Mouse (Mus musculus) midbrain, postnatal 0 days (tissue): ENCODE data around the gene Vmn1r225. TPM values are rescaled to one million over a fixed set of nuclear protein-coding genes. Genes with fewer than 3 reads are reported as not detected.
"Not testable (repeated sequence)": the region's sequence is repeated elsewhere in the genome, so short reads cannot be mapped to it uniquely, and the experiment has no call there.

Experiments used
- ATAC-seq: fragments of 200-750 bp; cut with Nextera tagmentation; 2 replicates; pipeline ENCODE4 v1.8.0; 2017; ENCODE audit warnings: moderate number of reproducible peaks, mild to moderate bottlenecking, moderate TSS enrichment, moderate library complexity; ENCODE audit not compliant: low FRiP score
- DNase-seq: peaks from one replicate; pipeline ENCODE4 v3.0.0-alpha.2; 2015; ENCODE audit warnings: low spot score
- H3K27ac ChIP-seq: fragments of 300-500 bp; sonication (generic); 2 replicates; pipeline ENCODE4 v1.5.1; 2014; ENCODE audit warnings: low read depth, mild to moderate bottlenecking, low read length, mixed read lengths
- H3K27me3 ChIP-seq: fragments of 300-500 bp; sonication (generic); 2 replicates; pipeline ENCODE4 v1.6.1; 2014; ENCODE audit warnings: low read length, control low read depth, mixed read lengths; ENCODE audit not compliant: insufficient read depth
- H3K36me3 ChIP-seq: fragments of 300-500 bp; sonication (generic); 2 replicates; pipeline ENCODE4 v1.6.1; 2014; ENCODE audit warnings: low read length, control low read depth, mixed read lengths; ENCODE audit not compliant: insufficient read depth
- H3K4me1 ChIP-seq: fragments of 300-500 bp; sonication (generic); 2 replicates; pipeline ENCODE4 v1.6.1; 2014; ENCODE audit warnings: mild to moderate bottlenecking, control low read depth, antibody characterized with exemption, low read length, mixed read lengths; ENCODE audit not compliant: insufficient read depth
- H3K4me2 ChIP-seq: fragments of 300-500 bp; sonication (generic); 2 replicates; pipeline ENCODE4 v1.6.1; 2014; ENCODE audit warnings: low read depth, mild to moderate bottlenecking, low read length, mixed read lengths; ENCODE audit not compliant: poor library complexity, severe bottlenecking
- H3K4me3 ChIP-seq: fragments of 300-500 bp; sonication (generic); 2 replicates; pipeline ENCODE4 v1.5.1; 2014; ENCODE audit warnings: low read depth, mild to moderate bottlenecking, low read length, moderate library complexity
- H3K9ac ChIP-seq: fragments of 300-500 bp; sonication (generic); replicated peaks from 2 replicates; pipeline ENCODE4 v1.6.1; 2014; ENCODE audit warnings: mild to moderate bottlenecking, low read length, moderate library complexity, mixed read lengths; ENCODE audit not compliant: poor library complexity, severe bottlenecking
- H3K9me3 ChIP-seq: fragments of 300-500 bp; sonication (generic); 2 replicates; pipeline ENCODE4 v1.6.1; 2016; ENCODE audit warnings: low read length, control low read depth
- CTCF ChIP-seq: IDR thresholded peaks from 2 replicates; pipeline ENCODE4 v1.5.1; 2016; ENCODE audit warnings: antibody characterized with exemption, mild to moderate bottlenecking
- WGBS: fragments of 180-500 bp; shearing (Covaris S2); extraction: QIAGEN DNeasy Blood & Tissue Kit; methylation state at CpG from one replicate; pipeline ENCODE4 v1.1.7; 2014; 5-methylcytosine and 5-hydroxymethylcytosine counted together
- polyA plus RNA-seq: library from polyadenylated mRNA; unstranded; fragments of >200 nt; fragmentation: Nextera tagmentation; extraction: Ambion mirVana; gene quantifications from 2 replicates; pipeline ENCODE4 v1.2.1, GENCODE M21; 2015
- total RNA-seq: library from RNA; depleted of rRNA; stranded (reverse); fragments of >200 nt; gene quantifications from 2 replicates; pipeline ENCODE4 v1.2.3, GENCODE M21; 2014; rRNA removed

Vmn1r225 gene
- total RNA-seq: not detected in 2 replicates
- not detected in 2 replicates for polyA plus RNA-seq

DNA sequence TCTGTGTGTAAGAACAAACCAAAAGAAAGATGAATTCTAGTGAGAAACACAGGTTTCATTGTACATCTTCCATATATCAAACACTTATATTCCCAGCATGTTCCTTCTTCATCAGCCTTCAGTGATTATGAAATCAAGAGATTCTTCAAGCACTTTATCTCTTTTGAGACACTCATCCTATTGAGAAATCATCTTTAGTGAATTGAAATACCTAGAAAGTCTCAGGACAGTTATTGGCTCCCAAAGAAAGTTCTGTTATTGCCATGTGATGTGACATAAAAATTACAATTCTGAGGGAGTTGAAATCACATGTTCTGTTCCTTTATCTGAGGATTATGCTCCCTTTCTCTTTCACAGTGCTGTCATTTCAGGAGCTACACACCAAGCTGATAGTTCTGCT, at the start of gene Vmn1r225:
Gene Vmn1r225 (plus strand): TSS at position 301 of the 400 bp plus-strand sequence.
- H3K36me3 ChIP-seq: no peaks in the 10 kb centered on the region
- H3K9ac ChIP-seq: no peak within 1 kb of the TSS
- ATAC-seq (no peak), DNase-seq (no peak)
- no peak for TF ChIP-seq CTCF
- no peak within 1 kb of the TSS for H3K27ac ChIP-seq
- peaks cover 16% of the 10 kb centered on the region; the same call in 1 of the 2 replicates for H3K9me3 ChIP-seq
- no peak within 1 kb of the TSS for H3K4me3 ChIP-seq
- no peaks in the 10 kb centered on the region for H3K4me1 ChIP-seq
- no peaks in the 10 kb centered on the region for H3K27me3 ChIP-seq
- no peak within 1 kb of the TSS for H3K4me2 ChIP-seq

DNA sequence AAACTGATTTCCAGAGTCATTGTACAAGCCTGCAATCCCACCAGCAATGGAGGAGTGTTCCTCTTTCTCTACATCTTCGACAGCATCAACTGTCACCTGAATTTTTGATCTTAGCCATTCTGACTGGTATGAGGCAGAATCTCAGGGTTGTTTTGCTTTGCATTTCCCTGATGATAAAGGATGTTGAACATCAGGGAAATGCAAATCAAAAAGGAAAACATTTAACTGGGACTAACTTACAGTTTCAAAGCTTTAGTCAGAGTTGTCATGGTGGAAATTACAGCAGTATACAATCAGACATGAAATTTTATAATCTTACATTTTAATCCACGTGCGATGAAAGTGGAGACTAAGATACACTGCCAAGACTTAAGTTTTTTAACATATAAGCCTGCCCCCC, 24.6 kb upstream of the Vmn1r225 start:
- Histone ChIP-seq H3K4me3 (no peak overlapping the region), H3K4me2 (no peak overlapping the region), H3K4me1 (no peaks in the 10 kb centered on the region), H3K36me3 (no peaks in the 10 kb centered on the region), H3K9ac (no peak overlapping the region), H3K27me3 (no peaks in the 10 kb centered on the region), H3K9me3 (peaks cover 4% of the 10 kb centered on the region; the same call in 1 of the 2 replicates), H3K27ac (no peak overlapping the region)
- no peak for TF ChIP-seq CTCF
- ATAC-seq (no peak), DNase-seq (no peak)
- 70% methylated on average over 3 of the region's 3 CpGs for whole genome bisulfite sequencing

- no peaks in the 10 kb centered on the region for H3K4me1 ChIP-seq
- no peak for TF ChIP-seq CTCF
- peaks cover 11% of the 10 kb centered on the region; the same call in 1 of the 2 replicates for H3K9me3 ChIP-seq
- no peak within 1 kb of the TSS for H3K4me2 ChIP-seq
- H3K27ac ChIP-seq: no peak within 1 kb of the TSS
- H3K36me3 ChIP-seq: no peaks in the 10 kb centered on the region
- no peak within 1 kb of the TSS for H3K4me3 ChIP-seq
- no peak within 1 kb of the TSS for H3K9ac ChIP-seq
- no peak for DNase-seq
- ATAC-seq: no peak
- no peaks in the 10 kb centered on the region for H3K27me3 ChIP-seq
These were observed 16.7 kb upstream of the Vmn1r225 start, which contains the start of gene Vmn2r108 for GRCm38 (mm10) chr17:20481231-20481630. Gene Vmn2r108, minus strand, starts transcription at chr17:20481331.

DNA sequence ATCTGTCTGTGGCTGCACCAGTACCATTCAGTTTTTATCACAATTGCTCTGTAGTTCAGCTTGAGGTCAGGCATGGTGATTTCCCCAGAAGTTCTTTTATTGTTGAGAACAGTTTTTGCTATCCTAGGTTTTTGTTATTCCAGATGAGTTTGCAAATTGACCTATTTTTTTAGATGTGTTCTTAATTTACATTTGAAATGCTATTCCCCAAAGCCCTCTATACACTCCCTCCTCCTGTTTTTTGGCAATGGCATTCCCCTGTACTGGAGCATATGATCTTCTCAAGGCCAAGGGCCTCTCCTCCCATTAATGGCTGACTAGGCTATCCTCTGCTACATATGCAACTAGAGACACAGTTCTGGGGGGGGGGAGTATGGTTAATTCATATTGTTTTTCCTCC, 10.3 kb downstream of the Vmn1r225 start:
- not testable (repeated sequence) for ATAC-seq, H3K36me3 ChIP-seq, DNase-seq, H3K9ac ChIP-seq, H3K4me3 ChIP-seq, H3K4me2 ChIP-seq, H3K4me1 ChIP-seq, H3K27ac ChIP-seq, H3K27me3 ChIP-seq
- H3K9me3 ChIP-seq: peaks cover 11% of the 10 kb centered on the region; the same call in 1 of the 2 replicates

Other genes with a start within 250 kb of the Vmn1r225 start
- gene Vmn2r106, start 212.6 kb upstream of the Vmn1r225 start, total RNA-seq: not detected in 2 replicates
- gene Vmn2r106, start 212.6 kb upstream of the Vmn1r225 start, polyA plus RNA-seq: not detected in 2 replicates
- gene Vmn2r107, start 152.9 kb upstream of the Vmn1r225 start, total RNA-seq: not detected in 2 replicates
- gene Vmn2r107, start 152.9 kb upstream of the Vmn1r225 start, polyA plus RNA-seq: not detected in 2 replicates
- gene Vmn1r224, start 84.0 kb upstream of the Vmn1r225 start, total RNA-seq: not detected in 2 replicates
- not detected in 2 replicates for gene Vmn1r224, start 84.0 kb upstream of the Vmn1r225 start, polyA plus RNA-seq
- not detected in 2 replicates for gene Vmn2r108, start 16.8 kb upstream of the Vmn1r225 start, total RNA-seq
- gene Vmn2r108, start 16.8 kb upstream of the Vmn1r225 start, polyA plus RNA-seq: not detected in 2 replicates
- gene Vmn2r109, start 66.6 kb downstream of the Vmn1r225 start, total RNA-seq: not detected in 2 replicates
- not detected in 2 replicates for gene Vmn2r109, start 66.6 kb downstream of the Vmn1r225 start, polyA plus RNA-seq
- not detected in 2 replicates for gene Vmn2r110, start 98.3 kb downstream of the Vmn1r225 start, total RNA-seq
- 0.01 and 0.04 TPM in 2 replicates for gene Vmn2r110, start 98.3 kb downstream of the Vmn1r225 start, polyA plus RNA-seq
- not detected in 2 replicates for gene Fpr-rs3, start 126.7 kb downstream of the Vmn1r225 start, total RNA-seq
- not detected in 2 replicates for gene Fpr-rs3, start 126.7 kb downstream of the Vmn1r225 start, polyA plus RNA-seq
- not detected in 2 replicates for gene Vmn1r226, start 184.7 kb downstream of the Vmn1r225 start, total RNA-seq
- gene Vmn1r226, start 184.7 kb downstream of the Vmn1r225 start, polyA plus RNA-seq: not detected in 2 replicates
- not detected in 2 replicates for gene Vmn1r227, start 231.7 kb downstream of the Vmn1r225 start, total RNA-seq
- gene Vmn1r227, start 231.7 kb downstream of the Vmn1r225 start, polyA plus RNA-seq: not detected in 2 replicates